ENCODE assay signal across 9 mouse cellular contexts in genomic region chr11:106648347-106648746, GRCm38 (mm10). TPM values are rescaled to one million over a fixed set of nuclear protein-coding genes. Genes with fewer than 3 reads are reported as not detected.
A peak's percentile ranks its signal among the peaks of the same experiment; 100 is the strongest.
DNase-seq lines count a peak whose midpoint lies in the region; ATAC-seq and TF ChIP-seq lines count a peak whose summit lies in the region.
"Had no signal": no experiment of that assay in that cellular context is flagged by ENCODE, and none has a peak within 500 bp of the region (broad histone marks: within the 10 kb centered on the region; RNA-seq: fewer than 3 reads in every experiment).

No protein-coding gene starts in this region.

- WGBS in heart, embryonic 16.5 days, result 27% methylated on average over 13 of the region's 13 CpGs
- 14% methylated on average over 13 of the region's 13 CpGs for WGBS in spleen, adult 2 months

- no peaks in the 10 kb centered on the region for H3K9me3 ChIP-seq in heart, embryonic 16.5 days (replicated peaks; ENCODE audit: control insufficient read depth, low read length)
- H3K9me3 ChIP-seq: neural tube, embryonic 13.5 days had no signal

- H3K4me3 ChIP-seq in heart, embryonic 16.5 days (ENCODE audit: low read length), result no peak overlapping the region
- no peak overlapping the region for H3K4me3 ChIP-seq in spleen, adult 2 months (ENCODE audit: extremely low read depth, insufficient read depth, insufficient read length)
- H3K4me3 ChIP-seq: neural tube, embryonic 13.5 days had no signal

- H3K9ac ChIP-seq in heart, embryonic 16.5 days (ENCODE audit: low read length), result no peak overlapping the region
- H3K9ac ChIP-seq: neural tube, embryonic 13.5 days had no signal

- H3K4me1 ChIP-seq in heart, embryonic 16.5 days (ENCODE audit: control insufficient read depth, insufficient read depth, low read length), result no peaks in the 10 kb centered on the region
- H3K4me1 ChIP-seq in spleen, adult 2 months (ENCODE audit: control insufficient read depth, insufficient read depth, insufficient read length), result peaks cover 4% of the 10 kb centered on the region; the same call in 1 of the 2 replicates
- H3K4me1 ChIP-seq: neural tube, embryonic 13.5 days had no signal

- peak; percentile 91; the same call in 1 of the 2 replicates for TF ChIP-seq CTCF in spleen, adult 2 months (IDR thresholded peaks at IDR 0.05; ENCODE audit: extremely low read depth, insufficient read depth, insufficient read length, insufficient replicate concordance)

- no peaks in the 10 kb centered on the region for H3K36me3 ChIP-seq in heart, embryonic 16.5 days (ENCODE audit: control insufficient read depth, insufficient read depth)
- H3K36me3 ChIP-seq in spleen, adult 2 months (ENCODE audit: control insufficient read depth, insufficient read depth, low read length), result no peaks in the 10 kb centered on the region
- H3K36me3 ChIP-seq: neural tube, embryonic 13.5 days had no signal

- TF ChIP-seq POLR2A in spleen, adult 2 months (IDR thresholded peaks at IDR 0.05; ENCODE audit: low read depth, low read length), result no peak

- no peak overlapping the region for H3K27ac ChIP-seq in heart, embryonic 16.5 days (ENCODE audit: low read length)
- no peak overlapping the region for H3K27ac ChIP-seq in spleen, adult 2 months (ENCODE audit: insufficient read depth, low read length)
- H3K27ac ChIP-seq: neural tube, embryonic 13.5 days had no signal

- H3K4me2 ChIP-seq in heart, embryonic 16.5 days (ENCODE audit: low read depth, low read length), result peak overlapping the region; percentile 32
- H3K4me2 ChIP-seq: neural tube, embryonic 13.5 days had no signal

- no peaks in the 10 kb centered on the region for H3K27me3 ChIP-seq in heart, embryonic 16.5 days (ENCODE audit: control insufficient read depth, insufficient read depth, low read length)
- no peaks in the 10 kb centered on the region for H3K27me3 ChIP-seq in spleen, adult 2 months (ENCODE audit: control insufficient read depth, insufficient read depth, low read length)
- H3K27me3 ChIP-seq: neural tube, embryonic 13.5 days had no signal

- peak; percentile 74 for ATAC-seq in activated CD4-positive, CD25-positive, alpha-beta regulatory T cell, adult 4 months
- ATAC-seq in heart, embryonic 16.5 days (replicated peaks; ENCODE audit: extremely low read depth, insufficient read depth, low FRiP score), result no peak
- peak; percentile 97 for ATAC-seq in megakaryocyte, adult 5-6 weeks (ENCODE audit: poor library complexity, severe bottlenecking)

- peak; percentile 77 for DNase-seq in gastrocnemius, adult 18-20 months (ENCODE audit: low spot score)
- DNase-seq in gastrocnemius, postnatal 25 days, result no peak
- DNase-seq in cerebellum, postnatal 36 days, result peak; percentile 77 to 82
- peak; percentile 52 to 70 for DNase-seq in layer of hippocampus, postnatal 14 days (ENCODE audit: low spot score in 2 of 2)
- DNase-seq in spleen, adult 2 months (ENCODE audit: low read depth in 1 of 2, low spot score in 2 of 2), result peak; percentile 63 to 76

RNA-seq across cellular contexts. Expression of gene Tex2, which starts 35.1 kb away (rescaled TPM):
- total RNA-seq in gastrocnemius, adult 18-20 months (2021), result 10 to 100 TPM; 64.8 to 69.4 TPM
- total RNA-seq in gastrocnemius, postnatal 25 days (2021), result 10 to 100 TPM; 51.9 to 56.2 TPM
- 10 to 100 TPM; 25.6 to 32.9 TPM for polyA plus RNA-seq in activated CD4-positive, CD25-positive, alpha-beta regulatory T cell, adult 4 months (2017; shearing (Covaris generic))
- 14.2 and 15.0 TPM in 2 replicates for polyA plus RNA-seq in heart, embryonic 16.5 days (2015; fragmentation: Nextera tagmentation; extraction: Ambion mirVana)
- 100 to 1,000 TPM; 105 to 120 TPM for total RNA-seq in layer of hippocampus, postnatal 14 days (2021)
- total RNA-seq in megakaryocyte, adult 5-6 weeks (2015), result 27.4 and 30.3 TPM in 2 replicates
- 39.8 and 43.5 TPM in 2 replicates for total RNA-seq in megakaryocyte, adult 5-6 weeks (2017)
- 5.8 and 6.6 TPM in 2 replicates for polyA plus RNA-seq in spleen, adult 2 months (2012; rRNA removed)
